Mouse (Mus musculus): Measurements from ENCODE around the gene Tmod2.

- no peak for TF ChIP-seq CTCF (IDR thresholded peaks at IDR 0.05; ENCODE audit: borderline replicate concordance, insufficient read depth, low read length)
- no peak for TF ChIP-seq POLR2A (IDR thresholded peaks at IDR 0.05; ENCODE audit: low read depth, low read length)
Measured at GRCm38 (mm10) chr9:75593481-75593880, 17.6 kb downstream of the Tmod2 start.
